Mouse (Mus musculus): ENCODE results near the gene Prl5a1. TPM values are rescaled to one million over a fixed set of nuclear protein-coding genes. Genes with fewer than 3 reads are reported as not detected.

Gene Prl5a1
- not detected in 2 replicates for polyA plus RNA-seq (2012; rRNA removed)

DNA sequence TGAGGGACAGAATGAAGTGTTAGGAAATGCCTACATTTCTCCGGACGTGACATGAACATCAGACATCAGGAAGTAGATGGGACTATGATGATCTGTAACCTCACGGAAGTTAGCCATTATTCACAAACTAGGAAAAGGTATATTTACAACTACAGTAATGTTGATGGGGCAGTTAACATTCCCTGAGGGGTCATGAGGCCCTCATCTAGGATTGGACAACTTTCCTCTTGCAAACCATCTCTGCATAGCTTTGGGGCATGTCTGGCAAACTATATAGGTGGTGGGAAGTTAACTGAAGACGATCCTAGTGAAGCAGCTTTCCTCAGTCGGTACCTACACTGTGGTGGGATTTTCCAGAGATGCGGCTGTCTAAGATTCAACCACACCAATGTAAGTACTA lies at the start of gene Prl5a1:
TSS of gene Prl5a1 (plus strand) at position 301 of the 400 bp plus-strand sequence.

Other genes starting within 250 kb of the Prl5a1 start
- not detected in 2 replicates for gene Prl4a1, start 126.3 kb upstream of the Prl5a1 start, polyA plus RNA-seq (2012; rRNA removed)
- gene Gm11361, start 115.0 kb downstream of the Prl5a1 start, polyA plus RNA-seq (2012; rRNA removed) = 1.7 and 2.6 TPM in 2 replicates